Mouse (Mus musculus): ENCODE measurements at regions not wholly inside any gene's neighbourhood (a gene's known extent, or its start where the extent isn't known, plus 50 kb on each side); places are given as distances from the start of the nearest gene placed in this dataset.

GRCm38 (mm10) chr19:14225061-14225696 lies 311.8 kb downstream of the Olfr1505 start:
- H3K9ac ChIP-seq, result no peak overlapping the region
- no peaks in the 10 kb centered on the region for H3K36me3 ChIP-seq
- no peak overlapping the region for H3K4me2 ChIP-seq (replicated peaks)
- H3K4me1 ChIP-seq, result no peaks in the 10 kb centered on the region
- no peak overlapping the region for H3K27ac ChIP-seq
- ATAC-seq (ENCODE audit: low FRiP score, low read depth), result no peak
- no peaks in the 10 kb centered on the region for H3K27me3 ChIP-seq (replicated peaks)
- H3K9me3 ChIP-seq, result no peaks in the 10 kb centered on the region
- WGBS, result 75% methylated on average over 6 of the region's 6 CpGs
- no peak overlapping the region for H3K4me3 ChIP-seq

GRCm38 (mm10) chr19:14225787-14226186 lies 312.5 kb downstream of the Olfr1505 start:
- WGBS, result 64% methylated on average over 4 of the region's 4 CpGs
- Histone ChIP-seq H3K9me3 (no peaks in the 10 kb centered on the region), H3K36me3 (no peaks in the 10 kb centered on the region), H3K27ac (no peak overlapping the region), H3K4me3 (no peak overlapping the region), H3K4me1 (no peaks in the 10 kb centered on the region), H3K27me3 (replicated peaks) (no peaks in the 10 kb centered on the region), H3K4me2 (replicated peaks) (no peak overlapping the region), H3K9ac (no peak overlapping the region)
- no peak for ATAC-seq (ENCODE audit: low FRiP score, low read depth)

- H3K9ac ChIP-seq, result no peak overlapping the region
- H3K36me3 ChIP-seq, result no peaks in the 10 kb centered on the region
- H3K27ac ChIP-seq, result no peak overlapping the region
- no peaks in the 10 kb centered on the region for H3K4me1 ChIP-seq
- no peak overlapping the region for H3K4me2 ChIP-seq (replicated peaks)
- H3K9me3 ChIP-seq, result no peaks in the 10 kb centered on the region
- H3K4me3 ChIP-seq, result no peak overlapping the region
- no peaks in the 10 kb centered on the region for H3K27me3 ChIP-seq (replicated peaks)
- no peak for ATAC-seq (ENCODE audit: low FRiP score, low read depth)
Measured at GRCm38 (mm10) chr19:14226521-14226920, 313.2 kb downstream of the Olfr1505 start.

- H3K4me1 ChIP-seq, result peaks cover 16% of the 10 kb centered on the region
- 55% methylated on average over 5 of the region's 5 CpGs for WGBS
- ATAC-seq (ENCODE audit: low FRiP score, low read depth), result no peak
- H3K36me3 ChIP-seq, result no peaks in the 10 kb centered on the region
- no peak overlapping the region for H3K4me3 ChIP-seq
- no peaks in the 10 kb centered on the region for H3K9me3 ChIP-seq
- H3K27me3 ChIP-seq (replicated peaks), result no peaks in the 10 kb centered on the region
- no peak overlapping the region for H3K4me2 ChIP-seq (replicated peaks)
- H3K9ac ChIP-seq, result no peak overlapping the region
- H3K27ac ChIP-seq, result no peak overlapping the region
Measured at GRCm38 (mm10) chr19:14243565-14243964, 330.2 kb downstream of the Olfr1505 start.

- 59% methylated on average over 6 of the region's 6 CpGs for WGBS
- H3K27me3 ChIP-seq (replicated peaks), result no peaks in the 10 kb centered on the region
- no peak for ATAC-seq (ENCODE audit: low FRiP score, low read depth)
- peaks cover 2% of the 10 kb centered on the region; the same call in 1 of the 2 replicates for H3K4me1 ChIP-seq
- no peak overlapping the region for H3K27ac ChIP-seq
- H3K9me3 ChIP-seq, result no peaks in the 10 kb centered on the region
- no peak overlapping the region for H3K9ac ChIP-seq
- no peaks in the 10 kb centered on the region for H3K36me3 ChIP-seq
- no peak overlapping the region for H3K4me2 ChIP-seq (replicated peaks)
- no peak overlapping the region for H3K4me3 ChIP-seq
Measured at GRCm38 (mm10) chr19:14246973-14247614, 333.8 kb downstream of the Olfr1505 start.

GRCm38 (mm10) chr19:14247979-14248378 lies 334.6 kb downstream of the Olfr1505 start:
- WGBS, result 41% methylated on average over 1 of the region's 1 CpGs

GRCm38 (mm10) chr19:14258621-14259051 lies 339.2 kb downstream of the Tle4 start:
- H3K27me3 ChIP-seq (replicated peaks), result no peaks in the 10 kb centered on the region
- no peaks in the 10 kb centered on the region; the same call in 1 of the 2 replicates for H3K4me1 ChIP-seq
- no peaks in the 10 kb centered on the region for H3K36me3 ChIP-seq
- no peak overlapping the region for H3K4me3 ChIP-seq
- H3K9me3 ChIP-seq, result no peaks in the 10 kb centered on the region
- no peak overlapping the region for H3K4me2 ChIP-seq (replicated peaks)
- 37% methylated on average over 5 of the region's 5 CpGs for WGBS
- no peak overlapping the region for H3K27ac ChIP-seq
- no peak for ATAC-seq (ENCODE audit: low FRiP score, low read depth)
- H3K9ac ChIP-seq, result no peak overlapping the region

More at GRCm38 (mm10) chr19:14247979-14248378, 334.6 kb downstream of the Olfr1505 start:
- H3K4me3 ChIP-seq, result no peak overlapping the region
- no peaks in the 10 kb centered on the region for H3K36me3 ChIP-seq
- H3K9me3 ChIP-seq, result no peaks in the 10 kb centered on the region
- H3K27me3 ChIP-seq (replicated peaks), result no peaks in the 10 kb centered on the region
- no peak for ATAC-seq (ENCODE audit: low FRiP score, low read depth)
- H3K27ac ChIP-seq, result no peak overlapping the region
- H3K9ac ChIP-seq, result no peak overlapping the region
- no peak overlapping the region for H3K4me2 ChIP-seq (replicated peaks)
- H3K4me1 ChIP-seq, result peaks cover 2% of the 10 kb centered on the region; the same call in 1 of the 2 replicates

- Histone ChIP-seq H3K27ac (no peak overlapping the region), H3K4me2 (replicated peaks) (no peak overlapping the region), H3K4me1 (no peaks in the 10 kb centered on the region; the same call in 1 of the 2 replicates), H3K9ac (no peak overlapping the region), H3K9me3 (no peaks in the 10 kb centered on the region), H3K36me3 (no peaks in the 10 kb centered on the region), H3K27me3 (replicated peaks) (no peaks in the 10 kb centered on the region), H3K4me3 (no peak overlapping the region)
- ATAC-seq (ENCODE audit: low FRiP score, low read depth), result no peak
- WGBS, result 33% methylated on average over 2 of the region's 2 CpGs
Measured at GRCm38 (mm10) chr19:14259223-14259622, 338.6 kb downstream of the Tle4 start.

- H3K27ac ChIP-seq, result no peak overlapping the region
- H3K4me2 ChIP-seq (replicated peaks), result no peak overlapping the region
- no peaks in the 10 kb centered on the region for H3K27me3 ChIP-seq (replicated peaks)
- no peaks in the 10 kb centered on the region for H3K9me3 ChIP-seq
- H3K4me3 ChIP-seq, result no peak overlapping the region
- no peaks in the 10 kb centered on the region for H3K36me3 ChIP-seq
- H3K4me1 ChIP-seq, result no peaks in the 10 kb centered on the region; the same call in 1 of the 2 replicates
- no peak for ATAC-seq (ENCODE audit: low FRiP score, low read depth)
- no peak overlapping the region for H3K9ac ChIP-seq
- 57% methylated on average over 1 of the region's 1 CpGs for WGBS
Measured at GRCm38 (mm10) chr19:14289331-14289737, 308.5 kb downstream of the Tle4 start.

- H3K36me3 ChIP-seq, result no peaks in the 10 kb centered on the region
- H3K4me3 ChIP-seq, result no peak overlapping the region
- no peaks in the 10 kb centered on the region for H3K9me3 ChIP-seq
- no peak overlapping the region for H3K9ac ChIP-seq
- H3K27me3 ChIP-seq (replicated peaks), result no peaks in the 10 kb centered on the region
- no peak overlapping the region for H3K27ac ChIP-seq
- no peaks in the 10 kb centered on the region; the same call in 1 of the 2 replicates for H3K4me1 ChIP-seq
- no peak for ATAC-seq (ENCODE audit: low FRiP score, low read depth)
- WGBS, result 84% methylated on average over 6 of the region's 6 CpGs
- H3K4me2 ChIP-seq (replicated peaks), result no peak overlapping the region
Measured at GRCm38 (mm10) chr19:14290911-14291310, 306.9 kb downstream of the Tle4 start.

- Histone ChIP-seq H3K36me3 (no peaks in the 10 kb centered on the region), H3K27ac (no peak overlapping the region), H3K4me1 (no peaks in the 10 kb centered on the region; the same call in 1 of the 2 replicates), H3K27me3 (replicated peaks) (no peaks in the 10 kb centered on the region), H3K4me2 (replicated peaks) (no peak overlapping the region), H3K9me3 (no peaks in the 10 kb centered on the region), H3K4me3 (no peak overlapping the region), H3K9ac (no peak overlapping the region)
- ATAC-seq (ENCODE audit: low FRiP score, low read depth), result no peak
- 61% methylated on average over 3 of the region's 3 CpGs for WGBS
Measured at GRCm38 (mm10) chr19:14293172-14293571, 304.7 kb downstream of the Tle4 start.

GRCm38 (mm10) chr19:14301176-14301943 lies 296.5 kb downstream of the Tle4 start:
- no peak for ATAC-seq (ENCODE audit: low FRiP score, low read depth)
- Histone ChIP-seq H3K9ac (no peak overlapping the region), H3K4me3 (no peak overlapping the region), H3K4me2 (replicated peaks) (no peak overlapping the region), H3K9me3 (no peaks in the 10 kb centered on the region), H3K27me3 (replicated peaks) (no peaks in the 10 kb centered on the region), H3K36me3 (no peaks in the 10 kb centered on the region), H3K4me1 (no peaks in the 10 kb centered on the region), H3K27ac (no peak overlapping the region)
- WGBS, result 74% methylated on average over 6 of the region's 6 CpGs

Data from neural tube, embryonic 12.5 days (tissue).